Mouse (Mus musculus) stomach, embryonic 16.5 days (tissue): ENCODE data around the gene Myh11. TPM values are rescaled to one million over a fixed set of nuclear protein-coding genes. Genes with fewer than 3 reads are reported as not detected.

Experiments used
- ATAC-seq: fragments of 200-750 bp; cut with Nextera tagmentation; 2 replicates; pipeline ENCODE4 v1.8.0; 2017; ENCODE audit warnings: moderate number of reproducible peaks, moderate TSS enrichment; ENCODE audit not compliant: insufficient read depth, low FRiP score
- H3K27ac ChIP-seq: fragments of 300-500 bp; sonication (generic); 2 replicates; pipeline ENCODE4 v1.5.1; 2014; ENCODE audit warnings: low read length
- H3K27me3 ChIP-seq: fragments of 300-500 bp; sonication (generic); 2 replicates; pipeline ENCODE4 v1.6.1; 2014; ENCODE audit warnings: low read length, control low read depth, mixed read lengths; ENCODE audit not compliant: control insufficient read depth, insufficient read depth
- H3K36me3 ChIP-seq: fragments of 300-500 bp; sonication (generic); 2 replicates; pipeline ENCODE4 v1.6.1; 2014; ENCODE audit warnings: low read length; ENCODE audit not compliant: control insufficient read depth, insufficient read depth
- H3K4me1 ChIP-seq: fragments of 300-500 bp; sonication (generic); 2 replicates; pipeline ENCODE4 v1.6.1; 2014; ENCODE audit warnings: low read length, control low read depth, mixed read lengths; ENCODE audit not compliant: control insufficient read depth, insufficient read depth
- H3K4me2 ChIP-seq: fragments of 300-500 bp; sonication (generic); 2 replicates; pipeline ENCODE4 v1.6.1; 2014; ENCODE audit warnings: low read depth, low read length, mixed read lengths
- H3K4me3 ChIP-seq: fragments of 300-500 bp; sonication (generic); replicated peaks from 2 replicates; pipeline ENCODE4 v1.5.1; 2014; ENCODE audit warnings: mild to moderate bottlenecking, low read length
- H3K9ac ChIP-seq: fragments of 300-500 bp; sonication (generic); 2 replicates; pipeline ENCODE4 v1.6.1; 2014; ENCODE audit warnings: low read length
- H3K9me3 ChIP-seq: fragments of 300-500 bp; sonication (generic); replicated peaks from 2 replicates; pipeline ENCODE4 v1.6.1; 2016; ENCODE audit warnings: low read length, control low read depth; ENCODE audit not compliant: control insufficient read depth
- WGBS: fragments of 180-500 bp; shearing (Covaris S2); extraction: QIAGEN DNeasy Blood & Tissue Kit; methylation state at CpG from one replicate; pipeline ENCODE4 v1.1.7; 2014; 5-methylcytosine and 5-hydroxymethylcytosine counted together
- polyA plus RNA-seq: library from polyadenylated mRNA; unstranded; fragments of >200 nt; fragmentation: Nextera tagmentation; extraction: Ambion mirVana; gene quantifications from 2 replicates; pipeline ENCODE4 v1.2.1, GENCODE M21; 2015

The Myh11 gene
- polyA plus RNA-seq, 1 experiment from 2014 or later, result 294 TPM

DNA sequence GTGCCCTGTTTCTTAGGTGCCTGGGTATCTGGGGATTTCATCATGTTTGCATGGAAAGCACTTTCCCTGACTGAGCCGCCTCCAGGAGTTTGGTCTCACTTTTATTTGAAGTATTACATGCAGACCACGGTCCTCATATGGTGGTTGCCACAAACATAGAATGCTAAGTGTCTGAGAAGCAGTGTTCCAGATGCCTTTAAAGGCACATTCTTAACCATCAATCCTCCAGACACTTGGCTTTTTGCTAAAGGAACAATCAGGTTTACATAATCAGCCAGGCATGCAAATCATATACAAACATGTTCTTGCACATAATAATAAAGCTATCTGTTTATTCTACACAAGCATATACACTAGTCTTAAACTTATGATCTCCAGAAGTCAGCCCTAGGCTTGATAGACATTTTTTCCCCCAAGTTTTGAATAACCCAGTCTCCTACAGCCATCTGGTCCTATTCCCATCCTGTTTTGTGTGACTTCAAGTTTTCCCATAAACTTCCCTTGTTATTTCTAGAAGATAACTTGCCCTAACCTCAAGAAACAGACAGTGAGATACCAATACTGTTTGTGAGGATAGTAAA, 5.5 kb upstream of the Myh11 start:
- WGBS, result 44% methylated on average over 2 of the region's 2 CpGs
- ATAC-seq, result no peak
- Histone ChIP-seq H3K36me3 (peaks cover 16% of the 10 kb centered on the region), H3K9me3 (no peaks in the 10 kb centered on the region), H3K4me3 (no peak overlapping the region), H3K4me2 (no peak overlapping the region), H3K27me3 (no peaks in the 10 kb centered on the region), H3K4me1 (peaks cover 19% of the 10 kb centered on the region; the same call in 1 of the 2 replicates), H3K27ac (peak overlapping the region; percentile 76), H3K9ac (no peak overlapping the region)

DNA sequence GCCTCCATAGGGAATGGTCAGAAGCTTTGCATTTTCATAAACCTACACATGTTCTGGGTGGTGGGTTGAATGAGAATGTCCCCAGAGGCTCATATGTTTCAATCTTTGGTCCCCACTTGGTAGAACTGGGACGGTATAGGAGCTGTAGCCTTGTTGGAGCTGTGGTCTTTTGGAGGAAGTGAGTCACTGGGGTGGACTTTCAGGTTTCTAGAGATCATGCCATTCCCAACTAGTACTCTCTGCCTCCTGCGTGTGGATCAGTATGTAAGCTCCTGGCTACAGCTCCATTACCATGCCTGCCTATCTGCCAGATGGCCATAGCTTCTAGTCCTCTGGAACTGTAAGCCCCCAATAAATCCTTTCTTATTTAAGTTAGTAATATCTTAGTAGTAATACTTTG, 4.1 kb upstream of the Myh11 start:
- Histone ChIP-seq H3K36me3 (peaks cover 15% of the 10 kb centered on the region), H3K27me3 (no peaks in the 10 kb centered on the region), H3K9me3 (no peaks in the 10 kb centered on the region), H3K9ac (no peak overlapping the region), H3K4me3 (no peak overlapping the region), H3K4me1 (peaks cover 25% of the 10 kb centered on the region; the same call in 1 of the 2 replicates), H3K27ac (no peak overlapping the region), H3K4me2 (no peak overlapping the region)
- ATAC-seq, result no peak
- 81% methylated on average over 2 of the region's 2 CpGs for WGBS

DNA sequence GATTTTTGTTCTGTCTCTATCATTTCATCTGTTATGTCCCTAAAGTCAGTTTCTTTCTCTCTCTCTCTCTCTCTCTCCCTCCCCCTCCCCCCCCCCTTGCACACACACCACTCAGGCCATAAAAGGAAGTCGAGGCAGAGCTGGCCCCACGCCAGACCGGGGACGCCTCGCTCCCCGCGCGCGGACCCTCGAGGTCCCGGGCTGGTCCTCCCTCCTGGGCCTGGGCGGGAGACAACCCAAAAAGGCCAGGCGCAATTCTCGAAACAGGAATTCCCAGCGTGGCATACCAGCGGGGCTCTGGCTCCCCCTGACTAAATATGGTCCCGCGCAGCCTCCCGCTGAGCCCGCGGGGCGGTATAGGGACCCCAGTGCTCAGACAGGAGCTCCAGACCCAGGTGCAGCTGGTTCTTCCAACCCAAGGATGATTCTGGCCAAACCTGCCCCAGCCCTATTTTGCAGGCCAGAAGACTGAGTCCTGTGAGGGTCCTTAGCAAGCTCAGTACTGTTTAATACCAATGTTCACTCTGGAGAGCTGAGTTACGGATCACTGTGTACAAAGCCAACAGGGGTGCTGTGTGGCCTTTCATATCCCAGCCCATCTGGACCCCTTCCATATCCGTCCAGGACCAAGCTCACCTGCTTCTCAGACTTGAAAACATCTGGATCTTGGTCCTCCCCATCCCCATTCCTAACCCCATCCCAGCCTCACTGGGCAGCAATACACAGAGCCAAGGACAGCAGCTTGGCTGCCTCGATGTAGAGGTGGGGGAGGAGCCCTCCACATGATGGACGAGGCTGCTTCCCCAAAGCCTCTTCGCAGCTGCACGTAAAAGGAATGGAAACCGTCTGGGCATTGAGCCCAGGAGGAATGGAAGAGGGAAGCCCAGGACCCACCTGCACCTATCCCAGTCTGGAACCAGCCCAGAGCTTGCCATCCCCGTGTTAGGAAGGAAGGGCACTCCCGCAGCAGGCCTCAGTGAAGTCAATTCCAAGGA, 1.3 kb upstream of the Myh11 start:
- Histone ChIP-seq H3K4me1 (peaks cover 25% of the 10 kb centered on the region; the same call in 1 of the 2 replicates), H3K4me2 (peak overlapping the region; percentile 66), H3K27me3 (no peaks in the 10 kb centered on the region), H3K4me3 (peak overlapping the region; percentile 42), H3K9ac (peak overlapping the region; percentile 64), H3K27ac (peak overlapping the region; percentile 95), H3K9me3 (no peaks in the 10 kb centered on the region), H3K36me3 (no peaks in the 10 kb centered on the region)
- WGBS, result 8% methylated on average over 31 of the region's 31 CpGs
- peak; percentile 84 for ATAC-seq

DNA sequence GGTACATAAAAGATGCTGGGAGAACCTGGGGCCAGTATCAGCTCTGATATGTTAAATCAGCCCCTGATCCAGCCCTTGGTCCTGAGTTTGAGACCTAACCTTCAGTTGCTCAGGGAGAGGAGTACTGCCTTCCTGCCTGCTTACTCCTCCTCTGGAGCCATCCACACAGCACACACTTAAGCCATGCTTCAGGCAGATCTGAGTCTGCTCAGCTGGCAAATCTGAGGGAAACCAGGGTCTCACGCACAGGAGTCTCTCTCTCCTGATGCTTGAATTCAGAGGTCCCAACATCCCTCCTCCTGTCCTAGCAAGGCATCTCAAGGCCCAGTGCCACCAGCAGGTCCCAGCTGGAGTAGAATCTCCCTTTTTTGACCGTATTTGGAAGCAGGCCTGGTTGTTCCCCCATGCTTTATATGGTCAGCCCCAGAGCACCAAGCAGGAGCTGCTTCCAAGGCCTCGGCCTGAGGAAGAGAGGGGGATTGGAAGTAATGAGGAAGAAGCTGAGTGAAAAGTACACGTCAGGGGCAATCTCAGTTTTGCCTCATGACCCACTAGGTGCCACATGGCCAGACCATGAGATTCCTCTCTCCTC, 18.7 kb downstream of the Myh11 start:
- peak; percentile 73 for ATAC-seq
- Histone ChIP-seq H3K36me3 (no peaks in the 10 kb centered on the region), H3K27me3 (no peaks in the 10 kb centered on the region), H3K27ac (peak overlapping the region; percentile 50), H3K9ac (no peak overlapping the region), H3K4me1 (no peaks in the 10 kb centered on the region), H3K4me2 (no peak overlapping the region), H3K4me3 (no peak overlapping the region), H3K9me3 (no peaks in the 10 kb centered on the region)
- 48% methylated on average over 4 of the region's 4 CpGs for WGBS

DNA sequence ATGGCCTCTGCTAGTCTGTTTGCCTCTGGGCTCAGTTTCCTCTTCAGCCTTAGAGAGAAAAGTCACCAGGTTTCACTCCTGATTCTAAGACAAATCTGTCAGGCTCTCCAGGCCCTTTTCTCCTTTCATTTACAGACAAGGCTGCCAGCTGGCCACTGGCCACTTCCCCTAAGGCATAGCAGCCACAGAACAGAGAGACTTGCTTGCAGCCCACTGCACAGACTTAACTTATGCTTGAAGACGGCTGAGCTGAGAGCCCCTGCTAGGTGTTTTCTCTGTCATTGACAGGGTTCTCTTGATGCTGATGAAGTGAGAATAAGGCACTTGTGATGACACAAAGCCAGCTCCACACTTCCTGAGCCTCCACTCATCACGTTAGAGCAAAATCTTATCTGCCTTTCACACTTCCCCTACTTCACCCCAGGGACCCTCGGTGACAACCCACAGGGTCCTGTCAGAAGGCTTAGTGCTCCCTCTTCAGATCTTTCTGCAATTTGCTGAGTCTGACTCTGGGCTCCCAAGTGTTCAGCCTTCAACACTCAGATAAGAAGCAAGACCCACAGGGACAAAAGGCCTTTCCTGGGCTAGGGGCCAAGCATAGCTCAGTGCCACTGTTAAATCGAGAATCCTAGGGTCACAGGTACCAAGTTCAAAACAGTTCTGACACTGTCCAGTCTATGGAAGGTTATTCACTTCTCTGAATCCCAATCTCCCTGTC, 25.8 kb downstream of the Myh11 start:
- no peaks in the 10 kb centered on the region for H3K36me3 ChIP-seq
- no peak overlapping the region for H3K4me3 ChIP-seq
- H3K9me3 ChIP-seq, result no peaks in the 10 kb centered on the region
- no peak overlapping the region for H3K9ac ChIP-seq
- no peaks in the 10 kb centered on the region for H3K4me1 ChIP-seq
- H3K27ac ChIP-seq, result no peak overlapping the region
- H3K4me2 ChIP-seq, result no peak overlapping the region
- ATAC-seq, result no peak
- 23% methylated on average over 4 of the region's 4 CpGs for WGBS
- H3K27me3 ChIP-seq, result no peaks in the 10 kb centered on the region

DNA sequence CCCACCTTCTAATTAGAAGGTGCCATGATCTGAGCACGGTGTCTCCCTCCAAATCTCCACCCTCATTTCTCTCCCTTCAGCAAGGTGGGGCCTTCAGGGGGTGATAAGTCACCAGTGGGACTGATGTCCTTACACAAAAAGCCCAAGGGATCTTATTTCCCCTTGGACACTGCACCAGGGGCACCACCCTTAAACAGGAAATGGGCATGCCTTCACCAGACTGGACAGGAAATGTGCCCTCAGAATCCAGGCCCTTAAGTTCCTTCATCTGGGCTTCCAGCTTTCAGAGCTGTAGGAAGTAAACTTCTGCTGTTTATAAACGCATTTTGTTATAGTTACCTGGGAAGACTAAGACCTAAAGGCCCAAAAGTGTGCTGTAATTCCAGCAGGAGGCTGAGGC, 26.7 kb downstream of the Myh11 start:
- no peak overlapping the region for H3K9ac ChIP-seq
- no peak overlapping the region for H3K4me2 ChIP-seq
- no peak for ATAC-seq
- no peak overlapping the region for H3K4me3 ChIP-seq
- 67% methylated on average over 2 of the region's 2 CpGs for WGBS
- H3K27ac ChIP-seq, result no peak overlapping the region
- H3K4me1 ChIP-seq, result no peaks in the 10 kb centered on the region
- no peaks in the 10 kb centered on the region for H3K9me3 ChIP-seq
- no peaks in the 10 kb centered on the region for H3K36me3 ChIP-seq
- no peaks in the 10 kb centered on the region for H3K27me3 ChIP-seq

DNA sequence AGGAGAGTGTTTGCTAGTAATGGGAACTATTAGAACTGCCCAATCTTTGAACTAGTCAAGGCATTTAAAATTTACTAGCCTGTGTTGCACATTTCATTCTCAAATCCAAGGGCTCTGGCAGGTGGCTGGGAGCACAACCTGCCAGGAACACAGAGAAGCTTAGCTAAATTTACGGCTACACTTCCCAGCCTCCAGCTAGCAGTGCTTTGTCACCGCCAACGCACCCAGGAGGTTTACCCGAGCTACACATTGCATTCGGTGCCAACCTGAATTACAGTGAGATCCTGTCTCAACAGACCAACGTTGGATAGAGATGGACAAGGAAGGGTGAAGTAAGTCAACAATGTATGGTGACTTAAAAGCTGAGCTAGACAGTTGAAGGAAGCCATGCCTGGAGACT, 27.9 kb downstream of the Myh11 start:
- Histone ChIP-seq H3K4me2 (no peak overlapping the region), H3K9ac (no peak overlapping the region), H3K9me3 (no peaks in the 10 kb centered on the region), H3K27ac (no peak overlapping the region), H3K36me3 (no peaks in the 10 kb centered on the region), H3K4me1 (no peaks in the 10 kb centered on the region), H3K27me3 (no peaks in the 10 kb centered on the region), H3K4me3 (no peak overlapping the region)
- 79% methylated on average over 6 of the region's 6 CpGs for WGBS
- ATAC-seq, result no peak

DNA sequence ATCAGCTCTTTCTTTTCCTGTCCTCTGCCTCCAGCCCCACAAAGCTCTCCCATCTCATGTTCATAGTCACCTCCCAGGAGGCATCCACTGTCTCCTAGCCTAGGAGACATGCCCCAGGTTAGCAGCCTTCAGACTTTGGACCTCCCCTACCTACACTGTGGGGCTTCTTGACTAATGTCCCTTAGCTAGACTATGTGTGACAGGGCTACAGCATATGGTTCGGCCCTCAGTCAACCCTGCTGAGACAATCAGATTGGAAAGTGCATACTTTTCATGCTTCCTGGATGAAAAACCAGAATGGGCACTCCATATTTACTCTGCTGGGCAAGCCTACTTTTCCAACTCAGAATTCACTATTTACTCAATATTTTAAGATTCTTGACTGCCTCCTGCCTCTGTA, 28.8 kb downstream of the Myh11 start:
- Histone ChIP-seq H3K27ac (peak overlapping the region; percentile 2; the same call in 1 of the 2 replicates), H3K4me1 (no peaks in the 10 kb centered on the region), H3K36me3 (no peaks in the 10 kb centered on the region), H3K4me2 (no peak overlapping the region), H3K27me3 (no peaks in the 10 kb centered on the region), H3K4me3 (no peak overlapping the region), H3K9me3 (no peaks in the 10 kb centered on the region), H3K9ac (no peak overlapping the region)
- WGBS, result 60% methylated on average over 1 of the region's 1 CpGs
- 0 out of 2 replicates have a peak, but pooled peaks have one; percentile 26 for ATAC-seq
